Mouse (Mus musculus) mouse embryonic stem cell (cell line): ENCODE data around the gene Zfp872.
"Not testable (repeated sequence)": the region's sequence is repeated elsewhere in the genome, so short reads cannot be mapped to it uniquely, and the experiment has no call there.

Experiments
- in situ Hi-C, 2 experiments: fragments of 300-500 bp; cut with MboI; formaldehyde crosslinking; loops; 1 replicate in 1 of 2; 3 replicates in 1 of 2; pipeline ENCODE4 v1.14.3; 2019 to 2020; ENCODE audit warnings: low sequenced_read_pairs in 2 of 2, low pct_unique_long_range_greater_than_20kb in 1 of 2, mixed read lengths in 1 of 2; ENCODE audit not compliant: unreplicated experiment in 1 of 2

Zfp872 gene

DNA sequence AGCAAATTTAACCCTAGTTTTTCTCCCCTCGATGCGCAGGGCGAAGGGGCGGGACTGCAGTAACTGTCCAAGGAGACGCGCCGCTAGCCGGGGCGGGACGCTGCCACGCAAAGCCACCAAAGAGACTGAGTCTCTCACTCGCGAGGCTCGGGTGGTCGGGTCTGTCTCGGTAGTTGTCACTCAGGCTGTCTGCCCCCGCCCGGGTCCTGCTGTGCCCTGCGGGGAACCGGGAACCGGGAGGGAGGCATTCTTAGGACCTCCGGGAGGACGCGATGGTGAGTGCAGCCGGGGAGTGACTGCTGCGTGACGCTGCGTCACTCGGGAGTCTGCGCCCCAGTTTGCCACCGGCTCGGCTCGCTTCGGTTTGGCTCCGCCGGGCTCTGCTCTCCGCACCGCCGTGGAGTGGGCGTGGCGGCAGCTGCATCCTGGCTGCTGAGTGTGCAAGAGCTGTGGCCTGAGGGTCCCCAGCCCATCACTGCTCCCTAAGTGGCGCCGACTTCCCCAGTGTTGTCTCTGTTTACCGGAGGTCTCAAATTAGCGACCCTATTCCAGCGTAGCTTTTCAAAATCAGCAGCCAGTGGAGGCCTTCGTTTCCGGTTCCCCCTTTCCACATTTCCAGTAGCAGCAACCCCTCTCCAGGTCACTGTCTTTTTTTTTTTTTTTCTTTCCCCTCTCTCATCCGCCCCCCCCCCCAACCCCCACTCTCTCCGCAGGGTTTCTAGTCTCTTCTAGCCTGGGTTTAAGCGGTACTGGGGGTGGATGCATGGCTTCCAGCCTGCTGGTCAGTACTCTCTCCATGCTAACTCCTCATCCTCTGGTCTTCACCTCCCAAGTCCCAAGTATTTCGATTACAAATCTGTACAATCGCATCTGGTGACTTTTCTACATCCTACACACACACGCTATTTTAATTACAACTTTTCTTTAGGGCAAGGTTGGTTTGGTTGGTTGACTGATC lies 22.9 kb upstream of the Zfp872 start:
- in situ Hi-C loops: loop anchor here in 1 of 2 experiments (5.0 kb wide), 1 partner anchor 137 kb away; no protein-coding TSS in a partner anchor

DNA sequence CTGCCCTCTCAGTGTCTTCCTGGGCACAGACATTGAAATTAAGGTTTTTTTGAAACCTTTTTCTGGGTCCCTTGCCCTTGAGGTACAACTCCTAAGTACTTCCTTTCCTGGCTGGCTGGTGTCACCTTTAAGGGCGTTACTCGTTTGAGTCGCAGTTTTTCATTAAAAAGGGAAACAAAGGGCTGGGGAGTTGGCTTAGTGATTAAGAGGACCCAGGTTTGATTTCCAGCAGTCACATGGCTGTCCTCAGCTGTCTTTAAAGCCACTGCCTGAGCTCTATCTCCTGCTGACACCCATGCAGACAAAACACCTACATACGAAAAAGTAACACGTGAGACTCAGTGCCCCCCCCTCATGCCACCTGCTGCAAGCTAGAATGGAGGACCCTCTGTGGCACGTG lies 21.9 kb upstream of the Zfp872 start:
- in situ Hi-C loops: no loop called here

DNA sequence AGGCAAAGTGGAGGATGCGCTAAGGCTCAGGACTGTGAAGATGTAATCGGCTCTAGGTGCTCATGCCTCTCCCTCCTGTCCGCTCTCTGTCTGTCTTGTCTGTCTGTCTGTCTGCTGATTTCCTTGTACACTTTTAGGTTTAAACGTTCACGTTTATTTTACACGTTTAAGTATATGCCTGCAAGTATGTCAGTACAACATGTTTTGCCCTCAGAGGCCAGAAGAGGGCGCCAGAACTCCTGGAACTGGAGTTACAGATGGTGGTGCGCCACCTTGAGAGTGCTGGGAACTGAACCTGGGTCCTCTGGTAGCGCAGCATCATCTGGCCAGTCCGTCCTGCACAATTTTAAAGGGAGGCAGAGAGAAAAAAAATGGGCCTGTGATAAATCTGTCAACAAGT lies 21.2 kb upstream of the Zfp872 start:
- in situ Hi-C loops: no loop called here

DNA sequence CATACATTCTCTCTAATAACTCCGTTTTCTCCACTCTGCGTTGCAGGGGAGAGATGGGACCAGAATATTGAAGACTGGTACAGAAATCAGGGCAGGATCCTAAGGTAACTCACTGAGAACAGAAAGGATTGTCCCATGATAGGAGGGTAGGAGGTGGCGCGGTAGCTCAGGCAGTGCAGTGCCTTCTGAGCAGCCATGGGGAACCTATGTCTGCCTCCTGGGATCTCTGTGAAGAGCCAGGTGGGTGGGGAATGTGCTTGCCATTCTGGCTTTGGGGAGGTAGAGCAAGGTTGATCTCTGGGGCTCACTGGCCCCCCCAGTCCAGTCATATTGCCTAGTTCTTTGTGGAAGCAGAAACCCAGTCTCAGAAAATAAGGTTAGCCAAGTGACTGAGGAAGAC lies 20.1 kb upstream of the Zfp872 start:
- in situ Hi-C loops: no loop called here

DNA sequence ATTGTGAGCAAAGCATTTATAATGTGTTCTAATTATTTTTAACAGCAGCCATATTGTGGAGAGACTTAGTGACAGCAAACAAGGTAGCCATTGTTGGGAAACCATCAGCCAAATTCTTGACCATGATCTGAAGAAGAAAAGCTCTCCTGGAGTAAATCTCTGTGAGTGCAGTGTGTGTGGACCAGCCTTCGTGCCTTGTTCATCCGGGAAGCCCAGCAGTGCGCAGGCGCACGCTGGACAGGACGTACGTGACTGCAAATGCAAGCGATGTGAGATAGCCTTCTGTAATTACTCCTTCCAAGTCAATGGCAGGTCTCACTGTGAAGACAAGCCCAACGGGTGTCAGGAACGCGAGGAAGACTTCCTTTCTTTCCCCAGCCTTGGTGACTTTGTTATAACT lies 18.6 kb upstream of the Zfp872 start:
- in situ Hi-C loops: no loop called here

DNA sequence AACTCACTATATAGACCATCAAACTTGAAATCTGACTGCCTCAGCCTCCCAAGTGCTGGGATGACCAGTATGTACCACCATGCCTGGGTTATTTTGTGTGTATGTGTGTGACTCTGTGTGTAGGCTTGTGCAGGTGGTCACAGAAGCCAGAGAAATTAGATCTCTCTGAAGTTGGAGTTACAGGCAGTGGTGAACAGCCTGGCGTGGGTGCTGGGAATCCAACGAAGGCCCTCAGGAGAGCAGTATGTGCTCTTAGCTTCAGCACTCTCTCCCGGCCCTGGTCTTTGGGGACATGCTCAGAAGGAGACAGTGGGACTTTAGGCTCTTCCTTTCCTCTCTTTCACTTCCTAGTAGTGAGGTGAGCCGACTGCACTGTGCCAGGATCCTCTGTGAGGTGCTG lies 15.6 kb upstream of the Zfp872 start:
- in situ Hi-C loops: loop anchor here in 1 of 2 experiments (5.0 kb wide), 1 partner anchor 35 kb away; no protein-coding TSS in a partner anchor

DNA sequence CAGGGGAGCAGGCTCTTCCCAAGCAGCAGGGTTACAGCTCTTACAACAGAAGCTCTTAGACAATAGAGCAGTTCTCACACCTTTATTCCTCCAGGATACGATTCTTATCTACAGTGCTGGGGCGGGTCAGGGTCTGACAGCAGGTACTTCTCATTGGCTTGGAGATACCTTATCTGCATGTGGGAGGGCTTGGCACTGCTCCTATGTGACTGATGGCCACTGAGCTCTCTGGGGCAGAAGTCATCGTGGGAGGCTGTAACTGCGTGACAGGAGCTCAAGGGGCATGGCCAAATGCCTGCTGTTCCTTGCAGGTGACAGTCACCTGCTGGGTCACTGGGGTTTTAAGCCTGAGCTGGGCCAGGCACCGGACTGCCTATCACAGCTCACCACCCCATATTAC lies 8.5 kb downstream of the Zfp872 start:
- in situ Hi-C loops: no loop called here

DNA sequence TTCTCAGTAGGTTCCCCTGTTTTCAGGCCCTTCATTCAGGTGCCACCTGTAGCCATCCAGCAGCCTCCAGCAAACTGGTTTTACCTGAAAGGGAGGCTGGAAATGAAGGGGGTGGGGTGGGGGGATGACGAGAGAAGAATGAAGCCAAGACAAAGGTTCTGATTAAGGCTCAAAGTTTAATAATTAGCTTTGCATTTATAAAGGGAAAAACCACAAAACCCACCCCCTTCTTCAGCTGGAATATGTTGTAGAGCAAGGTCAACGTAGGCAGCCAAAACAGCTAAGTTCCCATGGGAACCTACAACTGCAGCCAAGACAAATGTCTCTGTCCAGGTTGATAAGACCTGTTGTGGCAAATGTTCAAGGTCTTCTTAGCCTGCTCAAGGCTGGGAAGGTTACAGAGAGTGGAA lies 25.9 kb downstream of the Zfp872 start:
- in situ Hi-C loops: no loop called here

DNA sequence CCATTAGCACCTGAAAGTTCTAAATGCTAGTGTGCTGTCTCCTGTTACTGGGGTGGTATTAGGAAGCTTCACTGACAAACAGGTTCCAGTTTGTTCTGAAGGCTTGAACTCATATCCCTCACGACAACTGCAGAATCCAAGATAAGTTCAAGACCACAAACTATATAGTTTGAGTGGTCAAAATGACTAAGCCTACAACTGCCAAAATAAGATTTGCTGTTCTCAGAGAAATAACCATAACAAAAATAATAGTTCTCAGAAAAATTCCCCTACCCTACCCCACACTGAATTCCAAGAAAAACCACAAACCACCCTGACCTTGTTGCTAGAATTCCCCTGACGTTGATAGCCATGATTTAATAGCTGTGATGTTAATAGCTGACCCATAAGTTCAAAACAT lies 26.7 kb downstream of the Zfp872 start:
- in situ Hi-C loops: no loop called here

DNA sequence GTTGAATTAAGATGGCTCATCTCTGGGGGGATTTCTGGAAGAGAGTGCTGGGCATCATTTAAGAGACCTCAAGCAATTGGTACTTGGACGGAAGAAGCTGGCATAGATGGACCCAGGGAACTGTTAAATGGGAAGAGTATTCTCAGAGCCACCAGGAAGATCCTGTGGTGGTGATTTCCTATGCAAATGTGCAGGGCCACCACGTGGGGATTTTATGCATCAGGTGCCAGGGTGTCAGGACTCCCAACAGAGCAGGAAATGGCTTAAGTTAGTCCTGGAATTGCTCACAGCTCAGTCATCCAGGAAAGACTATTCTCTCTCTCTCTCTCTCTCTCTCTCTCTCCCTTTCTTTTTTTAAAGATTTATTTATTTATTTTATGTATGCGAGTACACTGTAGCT lies 28.8 kb downstream of the Zfp872 start:
- in situ Hi-C loops: no loop called here

DNA sequence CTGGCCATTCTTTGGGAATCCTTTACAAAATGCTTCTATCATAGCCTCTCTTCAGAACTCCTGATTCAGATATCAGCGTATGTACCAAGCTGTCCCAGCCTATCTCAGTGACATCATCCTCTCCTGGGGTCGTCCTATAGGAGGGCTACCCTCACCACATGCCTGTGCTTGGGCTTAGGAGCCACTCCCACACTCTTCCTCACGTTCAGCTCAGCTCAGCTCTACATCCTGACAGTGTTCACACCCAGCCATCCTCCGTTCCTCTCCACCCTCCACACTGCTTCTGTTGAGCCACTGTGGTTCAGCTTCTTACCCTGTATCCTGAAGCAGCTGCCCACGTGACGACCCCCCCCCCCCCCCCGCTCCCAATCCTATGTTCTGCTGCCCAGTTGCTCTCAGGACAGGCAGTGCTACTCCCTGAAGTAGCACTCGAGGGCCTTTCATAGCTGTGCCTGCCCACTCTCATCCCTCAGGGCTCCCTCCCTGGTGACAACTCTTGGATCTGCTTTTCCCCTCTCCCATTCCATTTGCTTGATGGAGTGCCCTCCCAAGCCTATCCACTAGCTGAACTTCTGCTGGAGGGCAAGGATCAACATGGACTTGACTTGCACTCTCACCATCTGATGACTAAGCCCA lies 30.1 kb downstream of the Zfp872 start:
- in situ Hi-C loops: no loop called here

DNA sequence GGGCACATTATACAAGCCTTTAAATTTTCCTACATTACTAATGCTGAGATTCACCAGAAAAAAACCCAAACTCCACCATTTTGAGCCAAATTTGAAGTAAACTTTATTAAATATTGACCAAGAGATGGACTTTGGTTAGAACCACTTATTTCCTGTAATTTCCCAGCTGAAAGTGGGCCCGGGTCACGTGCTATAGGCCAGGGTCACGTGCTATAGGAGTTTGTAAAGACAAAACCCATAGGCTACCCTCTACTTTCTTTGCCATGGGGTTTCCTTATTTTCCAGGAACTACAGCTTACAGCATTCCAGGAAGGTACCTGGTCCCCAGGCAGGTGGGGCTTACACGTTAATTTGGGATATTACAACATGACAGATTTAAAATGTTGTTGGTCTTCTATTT lies 36.2 kb downstream of the Zfp872 start:
- in situ Hi-C loops: no loop called here

DNA sequence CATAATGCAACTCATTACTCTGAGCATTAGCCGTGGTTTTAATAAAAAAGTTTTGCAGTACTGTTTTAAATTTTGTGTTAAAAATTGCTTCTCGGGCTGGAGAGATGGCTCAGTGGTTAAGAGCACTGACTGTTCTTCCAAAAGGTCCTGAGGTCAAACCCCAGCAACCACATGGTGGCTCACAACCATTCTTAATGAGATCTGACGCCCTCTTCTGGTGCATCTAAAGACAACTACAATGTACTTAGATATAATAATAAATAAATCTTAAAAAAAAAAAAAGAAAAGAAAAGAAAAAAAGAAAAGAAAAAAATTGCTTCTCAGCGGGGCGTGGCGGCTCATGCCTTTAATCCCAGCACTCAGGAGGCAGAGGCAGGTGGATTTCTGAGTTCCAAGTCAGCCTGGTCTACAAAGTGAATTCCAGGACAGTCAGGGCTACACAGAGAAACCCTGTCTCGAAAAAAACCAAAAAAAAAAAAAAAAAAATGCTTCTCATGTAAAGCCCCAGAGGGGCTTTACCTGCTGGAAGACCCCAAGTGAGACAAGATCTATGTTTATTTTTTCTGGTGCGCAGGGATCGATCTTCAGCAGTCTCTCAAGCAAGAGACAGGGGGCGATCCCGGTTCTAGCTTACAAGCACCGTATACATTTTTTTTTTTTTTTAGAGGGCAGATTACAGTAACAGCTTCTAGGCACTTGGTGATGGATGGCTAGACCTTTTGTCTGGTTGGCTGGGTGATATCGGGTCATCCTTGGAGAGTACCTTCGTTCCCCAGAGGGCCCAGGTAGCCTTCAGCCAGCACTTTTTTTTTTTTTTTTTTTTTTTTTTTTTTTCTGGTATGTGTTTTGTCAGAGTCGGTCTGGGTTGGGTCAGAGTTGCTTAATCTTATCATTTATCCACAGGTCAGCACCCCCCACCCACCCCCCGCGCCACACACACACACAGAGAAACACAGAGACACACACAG lies 36.9 kb downstream of the Zfp872 start:
- in situ Hi-C loops: no loop called here

DNA sequence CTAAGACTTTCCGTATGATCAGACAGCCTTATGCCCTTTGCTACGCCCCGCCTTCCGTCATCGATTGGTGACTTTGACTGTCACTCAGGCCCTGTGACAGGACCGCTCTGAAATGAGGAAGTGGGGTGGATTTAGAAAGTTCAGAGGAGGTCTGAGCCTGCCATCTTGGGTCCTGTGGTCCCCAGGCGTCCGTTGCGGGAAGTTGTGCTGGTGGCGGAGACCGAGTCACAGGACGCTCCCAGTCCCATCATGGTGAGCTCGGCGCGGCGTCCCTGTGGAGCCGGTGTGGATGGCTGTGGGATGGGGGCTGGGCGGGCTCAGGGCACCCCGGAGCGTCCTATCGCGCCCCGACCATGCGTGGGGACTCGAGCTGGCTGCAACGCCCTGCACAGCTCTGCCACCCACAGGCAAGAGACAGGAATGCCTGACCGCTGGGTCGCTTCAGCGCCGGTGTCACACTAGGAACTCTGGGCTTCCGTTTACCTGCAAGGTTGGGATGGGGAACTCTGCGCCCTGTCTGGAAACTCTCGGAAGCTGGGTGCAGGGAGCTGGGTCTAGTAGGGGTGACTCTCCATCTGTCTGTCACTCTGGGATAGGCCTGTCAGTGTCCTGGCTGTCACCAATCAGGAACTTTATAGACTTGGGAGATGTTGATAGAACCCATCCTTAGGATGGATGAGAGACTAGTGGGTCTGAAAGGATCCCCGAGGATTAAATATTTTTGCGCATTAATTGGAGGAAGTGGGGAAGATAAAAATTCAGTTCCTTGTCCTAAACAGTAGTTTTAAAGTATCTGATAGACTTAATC lies 37.9 kb downstream of the Zfp872 start, which contains the start of gene Zfp809:
Gene Zfp809 (plus strand): TSS at position 134 of the 808 bp plus-strand sequence.
- in situ Hi-C loops: no loop called here

DNA sequence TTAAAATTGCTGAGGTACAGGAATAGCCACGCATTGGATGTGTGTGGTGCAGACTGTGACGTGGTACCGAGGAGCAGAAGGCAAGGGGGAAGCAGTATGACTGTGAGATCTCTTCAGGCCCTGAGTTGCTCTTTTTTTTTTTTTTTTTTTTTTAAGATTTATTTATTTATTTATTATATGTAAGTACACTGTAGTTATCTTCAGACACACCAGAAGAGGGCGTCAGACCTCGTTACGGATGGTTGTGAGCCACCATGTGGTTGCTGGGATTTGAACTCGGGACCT lies 38.4 kb downstream of the Zfp872 start:
- in situ Hi-C loops: not testable (repeated sequence)

DNA sequence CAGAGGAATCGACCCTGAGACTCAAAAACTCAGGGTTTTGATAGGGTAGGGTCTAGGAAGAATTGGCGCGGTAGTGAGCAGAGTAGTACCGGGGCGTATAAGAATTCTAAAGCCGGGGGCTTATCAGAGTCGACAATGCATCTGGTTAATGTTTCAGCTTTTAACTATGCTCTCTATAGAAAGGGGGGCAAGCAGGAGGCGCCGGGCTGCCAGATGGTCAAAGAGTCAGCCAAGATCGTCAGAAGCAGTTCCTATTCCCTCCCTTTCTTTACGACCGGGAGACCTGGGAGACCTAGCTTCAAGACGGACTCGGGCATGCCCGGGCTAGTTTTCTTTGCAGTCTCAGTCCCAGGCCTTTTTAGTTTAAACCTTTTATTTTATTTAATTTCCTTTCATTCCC lies 39.0 kb downstream of the Zfp872 start:
- in situ Hi-C loops: no loop called here

DNA sequence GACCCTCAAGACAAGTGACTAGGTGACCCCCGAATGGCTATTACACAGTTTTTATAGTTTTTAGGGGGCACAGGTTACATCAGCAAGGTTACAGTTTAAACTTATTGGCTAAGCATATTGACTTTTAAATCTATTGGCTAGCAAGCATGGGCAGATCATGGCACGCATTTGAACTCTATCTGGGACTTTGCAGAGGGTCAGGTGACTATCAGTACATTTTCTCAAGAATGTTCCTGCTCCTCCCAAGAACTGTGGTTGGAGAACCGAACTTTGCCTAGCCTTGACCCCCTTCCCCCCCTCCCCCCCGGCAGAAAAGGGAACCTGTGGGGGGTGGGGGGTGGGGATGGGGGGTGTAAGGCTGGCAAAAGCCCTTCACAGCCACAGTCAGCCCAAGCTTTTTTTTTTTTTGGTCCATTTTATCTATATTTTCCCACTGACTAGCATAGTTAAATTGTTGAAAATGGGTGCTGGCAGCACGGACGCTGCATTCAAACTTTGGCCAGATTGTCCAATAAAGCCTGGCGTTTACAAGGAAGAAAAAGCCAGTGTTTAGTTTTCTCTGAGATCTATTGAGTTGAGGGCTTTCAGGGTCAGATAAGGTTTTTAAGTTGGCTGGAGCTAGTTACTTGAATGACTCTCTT lies 41.6 kb downstream of the Zfp872 start:
- in situ Hi-C loops: no loop called here

DNA sequence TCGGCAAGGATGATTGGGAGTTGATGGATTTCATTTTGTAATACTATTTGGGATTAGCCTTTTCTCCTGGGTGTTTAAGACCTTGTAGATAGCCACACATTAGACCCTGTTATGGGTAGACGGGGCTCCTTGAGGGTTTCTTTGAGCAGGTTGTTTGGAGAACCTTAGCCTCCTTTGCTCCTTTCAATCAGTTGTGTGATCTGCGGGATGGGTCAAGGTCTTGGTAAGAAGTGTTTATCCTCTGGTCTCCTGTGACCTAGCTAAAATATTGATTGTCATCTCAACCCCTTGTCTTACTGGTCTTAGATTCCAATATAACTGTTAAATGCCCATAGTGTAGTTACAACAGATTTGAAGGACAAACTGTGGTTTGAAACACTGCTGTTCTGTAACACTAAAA lies 42.2 kb downstream of the Zfp872 start:
- in situ Hi-C loops: no loop called here
